Mouse (Mus musculus): Measurements from ENCODE around the gene Atp9a.

DNA sequence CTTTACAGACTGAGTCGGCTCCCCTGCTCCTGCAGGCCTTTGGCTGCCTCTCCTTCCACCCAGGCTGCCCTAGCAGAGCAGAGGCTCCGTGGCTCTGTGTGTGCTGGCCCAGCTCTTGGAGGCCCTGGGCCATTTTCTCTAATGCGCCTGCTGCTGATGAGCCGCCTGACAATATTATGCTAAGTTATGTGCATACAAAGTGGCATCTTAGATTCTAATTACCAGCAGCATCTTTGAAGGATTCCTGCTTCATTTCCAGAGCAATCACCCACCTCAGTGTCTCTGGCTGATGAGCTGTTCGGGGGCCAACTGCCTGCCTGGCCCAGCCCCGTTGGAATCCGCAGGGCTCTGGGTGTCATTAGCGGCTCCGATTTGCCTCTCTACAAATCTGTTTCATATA lies 115.8 kb downstream of the Atp9a start:
- TF ChIP-seq CTCF (IDR thresholded peaks at IDR 0.05; ENCODE audit: low read depth) (no peak), EP300 (IDR thresholded peaks at IDR 0.05; ENCODE audit: low read depth) (no peak)

Measured in liver, embryonic 14.5 days (tissue).